Mouse (Mus musculus): Measurements from ENCODE around the gene Setd3. TPM values are rescaled to one million over a fixed set of nuclear protein-coding genes. Genes with fewer than 3 reads are reported as not detected.
"Not testable (repeated sequence)": the region's sequence is repeated elsewhere in the genome, so short reads cannot be mapped to it uniquely, and the experiment has no call there.

The Setd3 gene
- polyA plus RNA-seq, 1 experiment from 2014 or later, result 103 TPM

DNA sequence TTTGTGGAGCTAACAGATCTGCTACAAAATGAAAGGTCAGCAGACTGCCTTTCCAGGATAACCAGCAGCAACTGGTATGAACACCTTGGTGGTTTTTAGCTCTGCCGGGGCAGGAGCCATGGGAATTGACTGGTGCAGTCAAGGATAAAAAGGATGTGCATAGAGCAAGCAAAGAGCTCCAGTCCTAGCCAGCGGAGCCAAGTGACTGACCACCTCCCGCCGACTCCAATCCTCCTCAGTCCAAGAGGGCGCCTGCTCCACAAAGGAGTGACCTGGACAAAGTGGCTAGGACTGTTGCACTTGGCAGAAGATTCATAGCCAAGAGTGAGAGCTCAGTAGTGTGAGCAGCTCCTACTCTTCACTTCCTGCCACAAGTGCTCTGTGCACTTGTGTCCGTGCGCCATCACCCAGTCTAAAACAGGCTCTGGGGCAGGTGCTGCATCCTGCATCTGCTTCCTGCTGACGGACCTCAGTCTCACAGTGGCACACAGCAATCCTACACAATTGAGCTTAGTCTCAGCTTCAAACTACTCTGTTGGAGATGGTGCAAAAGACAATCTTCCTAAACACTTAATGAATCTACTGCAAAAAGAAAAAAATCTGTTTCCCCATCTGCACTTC, 46.6 kb downstream of the Setd3 start:
- 89% methylated on average over 8 of the region's 8 CpGs for WGBS
- no peaks in the 10 kb centered on the region for H3K4me1 ChIP-seq
- no peak for ATAC-seq (ENCODE audit: insufficient number of reproducible peaks, insufficient read depth, low FRiP score, low TSS enrichment)
- H3K9ac ChIP-seq, result no peak overlapping the region
- no peak overlapping the region for H3K4me3 ChIP-seq
- no peak overlapping the region for H3K27ac ChIP-seq
- no peaks in the 10 kb centered on the region for H3K27me3 ChIP-seq
- H3K36me3 ChIP-seq, result peaks cover 42% of the 10 kb centered on the region
- H3K4me2 ChIP-seq (replicated peaks), result no peak overlapping the region
- H3K9me3 ChIP-seq, result no peaks in the 10 kb centered on the region; the same call in 1 of the 2 replicates

DNA sequence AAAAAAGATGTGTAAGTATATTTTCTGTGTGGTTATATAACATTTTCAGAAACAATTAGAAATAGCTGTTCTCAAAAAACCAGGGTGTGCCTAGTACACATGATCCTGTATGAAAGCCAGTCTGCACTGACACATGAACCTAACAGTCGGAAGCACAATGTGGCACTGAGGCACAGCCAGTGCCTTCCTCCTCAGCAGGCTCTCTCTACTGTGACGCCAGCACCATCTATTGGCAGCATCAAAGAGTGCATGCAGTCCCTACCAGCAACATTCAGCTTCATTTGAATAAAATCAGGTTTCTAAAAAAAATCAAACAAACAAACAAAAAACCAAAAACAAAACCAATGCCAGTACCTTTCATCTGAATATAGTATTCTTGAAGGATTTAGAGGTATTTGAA, 57.8 kb downstream of the Setd3 start:
- WGBS, result 3% methylated on average over 2 of the region's 2 CpGs
- H3K36me3 ChIP-seq, result peaks cover 7% of the 10 kb centered on the region; the same call in 1 of the 2 replicates
- no peak overlapping the region for H3K4me3 ChIP-seq
- peaks cover 4% of the 10 kb centered on the region; the same call in 1 of the 2 replicates for H3K4me1 ChIP-seq
- H3K27me3 ChIP-seq, result no peaks in the 10 kb centered on the region
- no peak overlapping the region for H3K27ac ChIP-seq
- H3K4me2 ChIP-seq (replicated peaks), result no peak overlapping the region
- ATAC-seq (ENCODE audit: insufficient number of reproducible peaks, insufficient read depth, low FRiP score, low TSS enrichment), result no peak
- H3K9ac ChIP-seq, result no peak overlapping the region
- H3K9me3 ChIP-seq, result no peaks in the 10 kb centered on the region

DNA sequence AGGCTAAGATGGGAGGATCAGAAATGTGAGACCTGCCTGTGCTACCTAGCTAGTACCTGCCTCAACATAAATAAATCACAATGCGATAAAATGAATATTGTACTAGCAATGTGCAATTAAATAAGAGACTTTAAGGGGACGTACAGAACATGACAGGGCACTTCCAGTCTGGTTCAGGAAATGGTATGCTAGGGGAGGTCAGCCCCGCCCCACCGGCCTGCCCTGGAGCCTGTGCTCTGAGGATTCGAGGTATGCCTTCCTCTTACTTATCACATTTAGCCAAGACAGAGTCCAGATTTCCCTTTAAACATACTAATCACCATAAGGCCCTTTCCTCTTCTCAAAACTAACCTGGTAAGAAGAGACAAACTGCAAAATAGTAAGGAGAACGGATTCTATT, 58.7 kb downstream of the Setd3 start:
- Histone ChIP-seq H3K4me2 (replicated peaks) (no peak overlapping the region), H3K27me3 (no peaks in the 10 kb centered on the region), H3K27ac (no peak overlapping the region), H3K9ac (no peak overlapping the region), H3K9me3 (no peaks in the 10 kb centered on the region), H3K4me1 (peaks cover 4% of the 10 kb centered on the region; the same call in 1 of the 2 replicates), H3K4me3 (no peak overlapping the region), H3K36me3 (peaks cover 13% of the 10 kb centered on the region; the same call in 1 of the 2 replicates)
- 71% methylated on average over 6 of the region's 6 CpGs for WGBS
- ATAC-seq (ENCODE audit: insufficient number of reproducible peaks, insufficient read depth, low FRiP score, low TSS enrichment), result no peak

DNA sequence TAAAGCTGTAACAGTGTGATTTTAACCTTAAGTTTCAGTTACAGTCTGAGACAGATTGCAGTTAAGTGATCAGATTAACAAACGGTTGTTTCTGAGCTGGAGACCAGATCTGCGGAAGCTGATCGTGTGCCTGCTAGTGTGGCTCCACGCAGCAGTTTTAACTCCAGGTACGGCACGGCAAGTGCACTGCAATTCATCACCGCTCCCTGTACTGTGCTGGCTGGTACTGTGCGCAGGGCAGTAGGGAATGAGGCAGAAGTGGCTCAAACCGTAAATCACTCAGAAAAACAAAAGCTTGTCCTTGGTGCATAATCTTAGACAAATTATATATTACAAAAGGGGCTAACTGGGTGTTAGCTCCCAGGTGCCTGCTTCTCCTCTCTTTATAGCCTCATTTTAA, 59.2 kb downstream of the Setd3 start:
- WGBS, result 66% methylated on average over 9 of the region's 9 CpGs
- Histone ChIP-seq H3K9ac (no peak overlapping the region), H3K9me3 (no peaks in the 10 kb centered on the region), H3K4me3 (no peak overlapping the region), H3K27me3 (no peaks in the 10 kb centered on the region), H3K4me1 (peaks cover 4% of the 10 kb centered on the region; the same call in 1 of the 2 replicates), H3K36me3 (peaks cover 15% of the 10 kb centered on the region; the same call in 1 of the 2 replicates), H3K4me2 (replicated peaks) (no peak overlapping the region), H3K27ac (no peak overlapping the region)
- no peak for ATAC-seq (ENCODE audit: insufficient number of reproducible peaks, insufficient read depth, low FRiP score, low TSS enrichment)

DNA sequence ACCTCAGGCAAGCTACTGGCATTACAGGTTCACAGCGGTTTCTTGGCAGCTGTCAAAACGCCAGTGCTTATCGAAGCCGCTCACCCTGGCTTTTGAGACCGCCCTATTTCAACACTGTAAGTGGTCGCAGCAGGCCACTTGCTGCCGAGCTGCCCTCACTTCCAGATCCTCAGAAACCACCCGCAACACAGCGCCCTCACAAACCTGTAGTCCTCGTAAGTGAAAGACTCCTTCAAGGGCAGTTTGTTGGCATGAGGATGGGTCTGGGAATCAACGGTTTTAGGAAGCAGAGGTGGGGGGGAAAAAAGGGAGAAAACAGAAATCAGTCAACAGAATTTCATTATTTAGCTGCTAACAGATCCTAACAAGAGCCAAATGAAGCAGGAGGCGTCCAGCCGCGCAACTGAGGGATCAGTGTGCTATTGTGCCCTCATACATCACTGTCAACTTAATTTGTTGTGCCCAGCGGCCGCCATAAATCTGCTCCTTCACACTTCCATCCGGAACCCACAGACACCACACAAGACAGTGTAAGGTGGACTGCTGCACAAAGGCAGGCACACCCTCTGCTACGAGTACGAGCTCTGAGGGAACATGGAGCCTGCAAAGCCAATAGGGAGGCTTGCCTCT, 60.1 kb downstream of the Setd3 start:
- no peak; the same call in 1 of the 2 replicates for ATAC-seq (ENCODE audit: insufficient number of reproducible peaks, insufficient read depth, low FRiP score, low TSS enrichment)
- Histone ChIP-seq H3K4me3 (no peak overlapping the region), H3K27ac (no peak overlapping the region), H3K9me3 (no peaks in the 10 kb centered on the region), H3K36me3 (peaks cover 20% of the 10 kb centered on the region; the same call in 1 of the 2 replicates), H3K4me1 (peaks cover 4% of the 10 kb centered on the region; the same call in 1 of the 2 replicates), H3K4me2 (replicated peaks) (no peak overlapping the region), H3K27me3 (no peaks in the 10 kb centered on the region), H3K9ac (no peak overlapping the region)
- 60% methylated on average over 19 of the region's 19 CpGs for WGBS

DNA sequence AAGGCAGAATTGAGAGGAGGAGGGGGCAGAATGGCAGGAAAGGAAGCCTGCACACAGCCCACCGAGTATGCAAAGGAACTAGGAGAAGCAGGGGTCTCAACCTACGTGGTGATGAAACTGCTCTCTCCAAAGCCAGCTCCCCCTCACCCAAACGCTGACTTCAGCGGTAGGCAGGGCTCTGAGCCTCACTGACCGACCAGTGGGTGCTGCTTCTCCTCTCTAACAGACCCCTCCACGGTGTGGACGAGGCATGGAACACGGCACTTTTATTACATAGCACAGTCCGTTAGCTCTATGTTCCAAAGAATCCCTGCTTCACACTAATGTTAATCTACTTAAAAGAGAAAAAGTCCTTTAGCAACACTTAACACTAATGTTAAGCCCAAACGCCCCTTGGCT, 60.6 kb downstream of the Setd3 start:
- no peak for ATAC-seq (ENCODE audit: insufficient number of reproducible peaks, insufficient read depth, low FRiP score, low TSS enrichment)
- Histone ChIP-seq H3K9ac (no peak overlapping the region), H3K4me3 (no peak overlapping the region), H3K36me3 (peaks cover 22% of the 10 kb centered on the region; the same call in 1 of the 2 replicates), H3K9me3 (no peaks in the 10 kb centered on the region), H3K4me1 (peaks cover 4% of the 10 kb centered on the region; the same call in 1 of the 2 replicates), H3K27ac (no peak overlapping the region), H3K27me3 (no peaks in the 10 kb centered on the region), H3K4me2 (replicated peaks) (no peak overlapping the region)
- 70% methylated on average over 10 of the region's 10 CpGs for WGBS

DNA sequence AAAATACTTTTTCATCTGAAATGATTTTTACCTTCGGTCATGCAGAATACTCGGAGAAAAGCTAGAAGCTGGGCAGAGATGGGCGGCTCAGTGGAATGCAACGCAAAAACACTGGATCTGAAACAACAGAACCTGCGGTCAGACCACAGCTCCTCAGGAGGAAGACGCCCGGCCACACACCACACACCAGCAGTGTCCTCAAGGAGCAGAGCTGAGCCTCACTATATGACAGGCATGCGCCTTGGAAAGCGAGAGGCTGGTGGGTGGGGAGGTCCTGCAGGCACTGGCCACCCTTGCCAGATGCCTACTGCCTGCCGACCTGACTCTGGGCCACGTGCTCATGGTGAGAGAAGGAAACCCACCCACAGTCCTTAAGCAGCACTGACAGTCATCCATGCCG, 67.9 kb downstream of the Setd3 start:
- WGBS, result 87% methylated on average over 12 of the region's 12 CpGs
- Histone ChIP-seq H3K27ac (no peak overlapping the region), H3K36me3 (peaks cover 40% of the 10 kb centered on the region), H3K27me3 (no peaks in the 10 kb centered on the region), H3K4me2 (replicated peaks) (no peak overlapping the region), H3K9ac (no peak overlapping the region), H3K4me1 (no peaks in the 10 kb centered on the region), H3K4me3 (no peak overlapping the region), H3K9me3 (no peaks in the 10 kb centered on the region)
- no peak for ATAC-seq (ENCODE audit: insufficient number of reproducible peaks, insufficient read depth, low FRiP score, low TSS enrichment)

DNA sequence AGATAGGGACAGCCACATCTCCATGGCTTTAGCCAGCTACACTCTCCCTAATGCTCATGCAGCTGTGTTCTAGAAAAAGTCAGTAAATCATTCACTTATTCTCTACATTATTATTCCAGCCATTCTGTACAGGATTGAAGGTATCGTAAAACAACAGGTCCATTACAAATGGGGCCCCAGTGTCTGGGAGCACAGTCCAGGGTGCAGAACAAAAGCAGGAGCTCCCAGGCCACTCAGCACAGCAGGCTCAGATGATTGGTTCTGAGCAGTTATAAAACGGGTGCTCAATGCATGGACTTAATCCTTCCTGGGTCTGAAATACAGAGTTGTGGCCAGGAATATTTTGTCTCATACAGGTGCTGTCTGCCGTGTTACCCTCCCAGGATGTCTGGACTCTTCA, 68.4 kb downstream of the Setd3 start:
- WGBS, result 83% methylated on average over 3 of the region's 3 CpGs
- no peak for ATAC-seq (ENCODE audit: insufficient number of reproducible peaks, insufficient read depth, low FRiP score, low TSS enrichment)
- H3K36me3 ChIP-seq, result peaks cover 41% of the 10 kb centered on the region

DNA sequence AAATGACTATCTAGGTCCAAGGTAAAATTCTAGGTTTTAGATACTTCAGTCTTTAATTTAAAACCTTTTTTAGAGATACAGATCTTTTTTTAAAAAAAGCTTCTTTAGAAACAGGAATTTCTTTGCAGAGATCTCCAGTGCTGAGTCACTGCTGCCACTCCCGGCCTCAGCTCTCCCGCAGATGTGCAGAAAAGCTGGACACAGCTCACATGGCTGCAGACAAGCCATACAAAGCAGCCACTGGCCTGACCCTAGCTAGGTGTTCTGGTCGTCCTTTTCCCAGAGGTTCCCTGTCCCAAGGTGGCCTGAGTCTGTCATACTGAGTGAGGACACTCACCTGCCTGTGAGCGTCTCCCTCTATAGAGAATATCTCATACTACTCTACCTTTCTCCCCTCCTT, 69.4 kb downstream of the Setd3 start:
- peaks cover 43% of the 10 kb centered on the region for H3K36me3 ChIP-seq
- H3K4me1 ChIP-seq, result no peaks in the 10 kb centered on the region
- H3K9me3 ChIP-seq, result no peaks in the 10 kb centered on the region
- no peak overlapping the region for H3K4me3 ChIP-seq
- no peak overlapping the region for H3K4me2 ChIP-seq (replicated peaks)
- no peak overlapping the region for H3K9ac ChIP-seq
- ATAC-seq (ENCODE audit: insufficient number of reproducible peaks, insufficient read depth, low FRiP score, low TSS enrichment), result no peak
- no peaks in the 10 kb centered on the region for H3K27me3 ChIP-seq
- H3K27ac ChIP-seq, result no peak overlapping the region
- 78% methylated on average over 4 of the region's 4 CpGs for WGBS

More for the DNA sequence above, 68.4 kb downstream of the Setd3 start:
- H3K27ac ChIP-seq, result no peak overlapping the region
- H3K4me2 ChIP-seq (replicated peaks), result no peak overlapping the region
- no peak overlapping the region for H3K4me3 ChIP-seq
- no peaks in the 10 kb centered on the region for H3K27me3 ChIP-seq
- H3K9me3 ChIP-seq, result no peaks in the 10 kb centered on the region
- no peak overlapping the region for H3K9ac ChIP-seq
- no peaks in the 10 kb centered on the region for H3K4me1 ChIP-seq

DNA sequence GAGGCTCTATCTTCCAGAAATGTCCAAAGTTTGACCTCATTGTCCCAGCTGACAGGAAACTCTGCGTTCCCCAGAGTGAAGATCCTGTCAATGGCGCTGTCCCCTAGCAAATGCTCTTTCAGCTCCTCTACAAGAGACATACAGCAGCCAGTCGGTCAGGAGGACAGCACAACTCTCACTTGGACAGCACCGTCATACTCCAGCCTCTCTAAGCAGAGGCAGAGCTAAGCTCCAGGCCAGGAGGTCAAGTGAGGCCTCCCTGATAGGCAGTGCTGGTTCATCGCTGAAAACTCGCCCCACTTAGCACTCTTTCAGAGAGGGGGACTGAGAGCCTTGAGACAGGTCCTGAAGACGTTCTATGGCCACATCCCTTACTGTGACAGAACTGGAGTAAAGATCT, 70.5 kb downstream of the Setd3 start:
- H3K9me3 ChIP-seq; H3K9ac ChIP-seq; H3K4me1 ChIP-seq; H3K27ac ChIP-seq; H3K27me3 ChIP-seq; H3K4me2 ChIP-seq (replicated peaks); ATAC-seq (ENCODE audit: insufficient number of reproducible peaks, insufficient read depth, low FRiP score, low TSS enrichment); H3K4me3 ChIP-seq: not testable (repeated sequence)
- 75% methylated on average over 7 of the region's 7 CpGs for WGBS
- H3K36me3 ChIP-seq, result peaks cover 37% of the 10 kb centered on the region

DNA sequence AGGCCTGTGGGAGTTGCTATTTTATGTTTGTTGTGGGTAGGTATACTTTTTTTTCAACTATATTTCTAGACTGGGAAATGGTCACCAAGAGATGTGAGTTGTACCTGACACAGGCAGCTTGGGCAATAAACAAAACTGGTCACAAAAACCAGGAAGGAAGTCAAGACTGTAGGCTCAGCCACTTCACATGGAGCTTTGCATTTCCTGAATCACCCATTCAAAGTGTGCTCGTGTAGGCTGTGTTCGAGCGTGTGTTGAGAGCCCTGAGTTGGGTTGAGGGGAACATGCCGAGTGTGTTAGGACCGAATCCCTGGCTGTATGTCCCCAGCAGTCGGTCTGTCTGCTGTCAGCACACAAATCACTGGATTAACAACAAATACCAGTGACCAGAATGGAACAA, 75.8 kb downstream of the Setd3 start:
- no peak for ATAC-seq (ENCODE audit: insufficient number of reproducible peaks, insufficient read depth, low FRiP score, low TSS enrichment)
- Histone ChIP-seq H3K4me3 (no peak overlapping the region), H3K4me2 (replicated peaks) (no peak overlapping the region), H3K27me3 (no peaks in the 10 kb centered on the region), H3K36me3 (peaks cover 16% of the 10 kb centered on the region), H3K9me3 (no peaks in the 10 kb centered on the region), H3K4me1 (0 out of 2 replicates have a peak, but pooled peaks cover 4% of the 10 kb centered on the region), H3K9ac (no peak overlapping the region), H3K27ac (no peak overlapping the region)
- WGBS, result 70% methylated on average over 6 of the region's 6 CpGs

DNA sequence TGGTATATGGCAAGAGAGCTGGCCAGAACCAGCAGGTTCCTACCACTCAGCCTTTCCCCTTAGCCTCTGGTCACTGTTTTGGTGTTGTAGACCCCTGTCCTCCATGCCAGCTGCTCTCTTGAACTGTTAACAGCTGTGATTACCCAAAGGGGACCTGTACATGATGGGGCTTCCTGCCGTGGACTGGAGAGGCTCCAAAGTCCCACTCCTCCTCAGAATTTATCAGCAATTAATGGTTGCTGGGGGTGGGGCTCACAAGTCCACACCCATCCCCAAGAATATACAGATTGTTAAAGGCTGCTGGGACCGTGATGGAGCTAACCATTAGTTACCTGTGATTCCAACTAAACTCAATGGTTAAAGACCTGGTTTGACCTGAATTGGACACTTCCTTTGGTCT, 77.0 kb downstream of the Setd3 start:
- Histone ChIP-seq H3K4me3 (no peak overlapping the region), H3K4me2 (replicated peaks) (no peak overlapping the region), H3K4me1 (0 out of 2 replicates have a peak, but pooled peaks cover 8% of the 10 kb centered on the region), H3K9ac (no peak overlapping the region), H3K9me3 (no peaks in the 10 kb centered on the region), H3K27me3 (no peaks in the 10 kb centered on the region), H3K36me3 (peaks cover 16% of the 10 kb centered on the region), H3K27ac (no peak overlapping the region)
- 67% methylated on average over 2 of the region's 2 CpGs for WGBS
- ATAC-seq (ENCODE audit: insufficient number of reproducible peaks, insufficient read depth, low FRiP score, low TSS enrichment), result no peak

Data from embryonic facial prominence, embryonic 12.5 days (tissue).